Mouse (Mus musculus) midbrain, embryonic 14.5 days (tissue): Measurements from ENCODE around the gene Pdpk1. TPM values are rescaled to one million over a fixed set of nuclear protein-coding genes. Genes with fewer than 3 reads are reported as not detected.

ENCODE experiments used
- ATAC-seq: fragments of 200-750 bp; cut with Nextera tagmentation; 2 replicates; pipeline ENCODE4 v1.8.0; 2017; ENCODE audit warnings: moderate number of reproducible peaks, moderate library complexity; ENCODE audit not compliant: low FRiP score, low TSS enrichment
- DNase-seq: peaks from one replicate; pipeline ENCODE4 v3.0.0-alpha.2; 2015
- H3K27ac ChIP-seq: fragments of 300-500 bp; sonication (generic); replicated peaks from 2 replicates; pipeline ENCODE4 v1.5.1; 2014; ENCODE audit warnings: mild to moderate bottlenecking, low read depth, low read length, moderate library complexity
- H3K27me3 ChIP-seq: fragments of 300-500 bp; sonication (generic); 2 replicates; pipeline ENCODE4 v1.6.1; 2014; ENCODE audit warnings: low read length, control low read depth, mixed read lengths; ENCODE audit not compliant: control insufficient read depth, insufficient read depth
- H3K36me3 ChIP-seq: fragments of 300-500 bp; sonication (generic); 2 replicates; pipeline ENCODE4 v1.6.1; 2014; ENCODE audit warnings: low read length, control low read depth; ENCODE audit not compliant: control insufficient read depth, insufficient read depth
- H3K4me1 ChIP-seq: fragments of 300-500 bp; sonication (generic); 2 replicates; pipeline ENCODE4 v1.6.1; 2014; ENCODE audit warnings: mild to moderate bottlenecking, antibody characterized with exemption, low read length, control low read depth; ENCODE audit not compliant: control insufficient read depth, insufficient read depth
- H3K4me2 ChIP-seq: fragments of 300-500 bp; sonication (generic); 2 replicates; pipeline ENCODE4 v1.6.1; 2014; ENCODE audit warnings: mild to moderate bottlenecking, low read length, moderate library complexity
- H3K4me3 ChIP-seq: fragments of 300-500 bp; sonication (generic); replicated peaks from 2 replicates; pipeline ENCODE4 v1.5.1; 2014; ENCODE audit warnings: low read depth, low read length
- H3K9ac ChIP-seq: fragments of 300-500 bp; sonication (generic); replicated peaks from 2 replicates; pipeline ENCODE4 v1.6.1; 2014; ENCODE audit warnings: mild to moderate bottlenecking, low read length, moderate library complexity
- H3K9me3 ChIP-seq: fragments of 300-500 bp; sonication (generic); 2 replicates; pipeline ENCODE4 v1.6.1; 2016; ENCODE audit warnings: low read length, control low read depth, mixed read lengths; ENCODE audit not compliant: control insufficient read depth
- WGBS: fragments of 180-500 bp; shearing (Covaris S2); extraction: QIAGEN DNeasy Blood & Tissue Kit; methylation state at CpG from one replicate; pipeline ENCODE4 v1.1.7; 2014; 5-methylcytosine and 5-hydroxymethylcytosine counted together
- polyA plus RNA-seq: library from polyadenylated mRNA; unstranded; fragments of >200 nt; fragmentation: Nextera tagmentation; extraction: Ambion mirVana; gene quantifications from 2 replicates; pipeline ENCODE4 v1.2.1, GENCODE M21; 2014

The Pdpk1 gene
- polyA plus RNA-seq, 1 experiment from 2014 or later = 74.3 TPM

- no peaks in the 10 kb centered on the region for H3K27me3 ChIP-seq
- H3K27ac ChIP-seq = no peak overlapping the region
- WGBS = 90% methylated on average over 5 of the region's 5 CpGs
- no peak overlapping the region for H3K9ac ChIP-seq
- H3K4me3 ChIP-seq = no peak overlapping the region
- H3K9me3 ChIP-seq = no peaks in the 10 kb centered on the region
- H3K4me1 ChIP-seq = no peaks in the 10 kb centered on the region
- H3K4me2 ChIP-seq = no peak overlapping the region
- DNase-seq (no peak), ATAC-seq (no peak)
- peaks cover 60% of the 10 kb centered on the region for H3K36me3 ChIP-seq
Measured at GRCm38 (mm10) chr17:24048053-24048452, 102.7 kb downstream of the Pdpk1 start.

DNA sequence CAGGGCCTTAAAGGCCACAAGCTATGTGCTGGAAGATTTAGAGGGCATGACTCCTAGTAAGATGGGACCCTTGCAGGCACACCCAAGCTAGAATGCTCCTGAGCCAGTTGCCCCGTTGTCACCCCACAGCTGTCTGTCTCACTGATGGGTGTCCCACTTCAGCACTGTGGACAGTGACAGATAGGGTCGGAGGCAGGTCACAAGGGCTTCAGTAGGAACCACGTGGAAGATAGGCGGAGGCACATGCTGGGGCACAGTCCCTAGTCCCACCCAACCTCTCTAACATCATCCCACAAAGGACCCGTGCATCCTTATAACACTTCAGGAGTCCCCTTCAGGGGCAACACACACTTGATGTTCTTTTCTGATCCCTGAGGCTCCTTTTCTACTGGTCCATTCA is 104.7 kb downstream of the Pdpk1 start:
- Histone ChIP-seq H3K36me3 (peaks cover 41% of the 10 kb centered on the region), H3K4me1 (no peaks in the 10 kb centered on the region), H3K9me3 (no peaks in the 10 kb centered on the region), H3K4me3 (no peak overlapping the region), H3K27me3 (no peaks in the 10 kb centered on the region), H3K9ac (no peak overlapping the region), H3K4me2 (no peak overlapping the region), H3K27ac (no peak overlapping the region)
- DNase-seq = no peak
- 54% methylated on average over 5 of the region's 5 CpGs for WGBS
- no peak for ATAC-seq

DNA sequence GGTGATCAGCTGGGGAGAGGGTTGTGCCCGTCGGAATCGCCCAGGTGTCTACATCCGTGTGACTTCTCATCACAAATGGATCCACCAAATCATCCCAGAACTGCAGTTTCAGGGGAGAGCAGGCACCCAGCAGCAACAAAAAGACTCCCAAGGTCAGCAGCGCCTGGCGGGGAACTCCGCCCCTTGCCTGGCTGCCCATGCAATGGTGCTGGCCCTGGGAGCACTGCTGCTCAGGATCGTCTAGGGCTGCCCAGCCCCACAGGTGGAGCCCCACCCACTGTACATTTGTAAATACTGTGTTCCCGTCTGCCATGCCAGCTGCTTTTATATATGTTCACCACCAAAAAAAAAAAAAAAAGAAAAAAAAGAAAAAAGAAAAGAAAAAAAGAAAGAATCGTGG is 105.1 kb downstream of the Pdpk1 start:
- Histone ChIP-seq H3K4me3 (no peak overlapping the region), H3K36me3 (peaks cover 37% of the 10 kb centered on the region), H3K4me2 (no peak overlapping the region), H3K9ac (no peak overlapping the region), H3K27ac (no peak overlapping the region), H3K4me1 (no peaks in the 10 kb centered on the region), H3K27me3 (no peaks in the 10 kb centered on the region), H3K9me3 (no peaks in the 10 kb centered on the region)
- ATAC-seq (no peak), DNase-seq (no peak)
- 83% methylated on average over 10 of the region's 10 CpGs for WGBS

DNA sequence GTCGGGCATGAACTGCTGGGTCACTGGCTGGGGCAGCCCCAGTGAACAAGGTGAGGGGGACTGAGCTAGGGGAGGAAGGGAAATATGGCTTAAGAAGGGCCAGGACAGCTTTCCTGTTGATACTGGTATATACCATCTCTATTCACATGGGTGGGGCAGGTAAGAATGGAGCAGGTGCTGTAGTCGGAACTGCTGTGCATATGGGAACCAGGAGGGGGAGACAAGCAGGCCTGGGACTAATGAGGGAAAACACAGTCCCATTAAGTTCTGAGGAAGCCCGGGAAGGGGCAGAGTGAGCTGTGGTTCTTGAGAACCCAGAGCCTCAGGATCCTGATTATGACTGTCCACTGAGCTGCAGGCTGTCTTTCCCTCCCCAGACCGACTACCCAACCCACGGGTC is 106.2 kb downstream of the Pdpk1 start:
- no peak for DNase-seq
- H3K4me3 ChIP-seq = no peak overlapping the region
- H3K27me3 ChIP-seq = no peaks in the 10 kb centered on the region
- no peaks in the 10 kb centered on the region for H3K9me3 ChIP-seq
- WGBS = 75% methylated on average over 5 of the region's 5 CpGs
- H3K4me1 ChIP-seq = no peaks in the 10 kb centered on the region
- no peak overlapping the region for H3K4me2 ChIP-seq
- peaks cover 28% of the 10 kb centered on the region for H3K36me3 ChIP-seq
- ATAC-seq = no peak
- H3K9ac ChIP-seq = no peak overlapping the region
- H3K27ac ChIP-seq = no peak overlapping the region

- DNase-seq (no peak), ATAC-seq (no peak)
- no peaks in the 10 kb centered on the region for H3K9me3 ChIP-seq
- no peak within 1 kb of the TSS for H3K27ac ChIP-seq
- no peaks in the 10 kb centered on the region for H3K36me3 ChIP-seq
- no peak within 1 kb of the TSS for H3K4me3 ChIP-seq
- no peaks in the 10 kb centered on the region for H3K27me3 ChIP-seq
- no peak within 1 kb of the TSS for H3K4me2 ChIP-seq
- H3K4me1 ChIP-seq = no peaks in the 10 kb centered on the region
- no peak within 1 kb of the TSS for H3K9ac ChIP-seq
- 73% methylated on average over 4 of the region's 4 CpGs for WGBS
Measured at GRCm38 (mm10) chr17:24037844-24038243, 112.9 kb downstream of the Pdpk1 start, which contains the start of gene Prss27. Gene Prss27, plus strand, starts transcription at chr17:24038144.

- no peak for DNase-seq
- 81% methylated on average over 13 of the region's 13 CpGs for WGBS
Measured at GRCm38 (mm10) chr17:24037360-24037759, 113.4 kb downstream of the Pdpk1 start.

DNA sequence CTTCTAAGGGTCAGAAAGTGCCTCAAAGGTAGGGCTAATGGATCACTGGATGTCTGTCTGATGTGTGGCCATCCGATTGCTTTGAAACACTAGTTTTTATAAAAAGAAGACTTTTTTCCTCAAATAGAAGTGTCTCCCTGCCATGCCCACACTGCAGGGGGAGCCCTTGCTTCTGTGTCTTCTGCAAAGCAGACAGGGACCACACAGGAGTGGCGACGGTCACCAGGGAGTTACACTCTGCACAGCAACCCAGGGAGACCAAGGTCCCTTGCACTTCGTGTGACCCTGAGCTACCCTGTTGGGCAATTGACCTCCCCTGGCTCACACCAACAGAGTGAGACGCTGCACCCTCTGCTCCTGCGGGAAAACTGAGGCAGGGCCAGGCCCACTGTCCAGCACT is 113.8 kb downstream of the Pdpk1 start:
- no peaks in the 10 kb centered on the region for H3K27me3 ChIP-seq
- H3K4me2 ChIP-seq = no peak overlapping the region
- WGBS = 75% methylated on average over 6 of the region's 6 CpGs
- no peaks in the 10 kb centered on the region for H3K36me3 ChIP-seq
- DNase-seq = no peak
- no peak overlapping the region for H3K27ac ChIP-seq
- no peaks in the 10 kb centered on the region for H3K9me3 ChIP-seq
- no peak overlapping the region for H3K4me3 ChIP-seq
- no peak overlapping the region for H3K9ac ChIP-seq
- no peaks in the 10 kb centered on the region for H3K4me1 ChIP-seq
- ATAC-seq = no peak

More at GRCm38 (mm10) chr17:24037360-24037759, 113.4 kb downstream of the Pdpk1 start:
- H3K4me1 ChIP-seq = no peaks in the 10 kb centered on the region
- ATAC-seq = no peak
- H3K9me3 ChIP-seq = no peaks in the 10 kb centered on the region
- no peak overlapping the region for H3K4me3 ChIP-seq
- H3K4me2 ChIP-seq = no peak overlapping the region
- no peak overlapping the region for H3K27ac ChIP-seq
- no peaks in the 10 kb centered on the region for H3K36me3 ChIP-seq
- H3K9ac ChIP-seq = no peak overlapping the region
- no peaks in the 10 kb centered on the region for H3K27me3 ChIP-seq

- DNase-seq (no peak), ATAC-seq (no peak)
- Histone ChIP-seq H3K9ac (no peak overlapping the region), H3K4me1 (no peaks in the 10 kb centered on the region), H3K27me3 (no peaks in the 10 kb centered on the region), H3K27ac (no peak overlapping the region), H3K4me3 (no peak overlapping the region), H3K4me2 (no peak overlapping the region), H3K36me3 (no peaks in the 10 kb centered on the region), H3K9me3 (no peaks in the 10 kb centered on the region)
- 91% methylated on average over 7 of the region's 7 CpGs for WGBS
Measured at GRCm38 (mm10) chr17:24035087-24035486, 115.6 kb downstream of the Pdpk1 start.

DNA sequence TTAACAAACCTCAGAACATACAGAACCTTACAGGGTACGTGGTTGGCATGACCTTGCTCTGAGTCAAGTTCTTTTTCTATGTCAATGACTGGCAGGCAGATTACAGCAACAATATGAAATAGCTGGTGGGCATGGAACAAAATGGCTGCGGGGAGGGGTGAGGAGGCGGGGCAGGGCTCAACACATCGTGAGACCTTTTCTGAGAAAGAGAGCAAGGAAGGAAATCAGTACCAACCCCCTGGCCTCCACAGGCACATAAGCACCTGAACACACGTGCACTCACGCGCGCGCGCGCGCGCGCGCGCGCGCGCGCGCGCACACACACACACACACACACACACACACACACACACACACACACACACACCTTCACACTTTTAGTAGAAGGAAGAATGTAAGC is 120.2 kb downstream of the Pdpk1 start:
- Histone ChIP-seq H3K4me3 (no peak overlapping the region), H3K4me1 (no peaks in the 10 kb centered on the region), H3K36me3 (no peaks in the 10 kb centered on the region), H3K27me3 (no peaks in the 10 kb centered on the region), H3K27ac (no peak overlapping the region), H3K9me3 (no peaks in the 10 kb centered on the region), H3K4me2 (no peak overlapping the region), H3K9ac (no peak overlapping the region)
- WGBS = 71% methylated on average over 22 of the region's 22 CpGs
- DNase-seq (no peak), ATAC-seq (no peak)
